Mouse (Mus musculus) cerebellum, postnatal 10 days (tissue): ENCODE measurements at regions not wholly inside any gene's neighbourhood (a gene's known extent, or its start where the extent isn't known, plus 50 kb on each side); places are given as distances from the start of the nearest gene placed in this dataset.

Experiments
- DNase-seq, 2 experiments: peaks; one replicate each; pipeline ENCODE4 v3.0.0; 2021; ENCODE audit warnings: mixed read lengths in 2 of 2

DNA sequence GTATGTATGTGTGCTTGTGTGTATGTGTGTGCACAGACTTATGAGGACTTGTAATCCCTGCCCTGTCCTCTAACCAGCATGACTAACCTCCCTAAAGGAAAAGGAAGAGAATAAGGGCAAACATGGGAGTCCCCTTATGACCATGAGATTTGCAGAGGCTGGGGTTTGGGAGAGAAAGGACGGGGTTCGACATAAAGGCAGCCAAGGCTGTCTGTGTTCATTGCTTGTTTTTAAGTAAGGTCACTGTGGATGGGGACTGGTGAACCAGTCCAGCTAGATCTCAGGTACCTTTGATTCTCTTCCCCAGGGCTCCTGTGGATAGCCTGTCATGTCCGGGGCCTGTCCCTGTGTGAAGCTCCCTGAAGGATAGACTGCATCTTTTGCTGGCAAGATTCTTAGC, 55.6 kb downstream of the Irf2bp2 start:
- DNase-seq = no peak

DNA sequence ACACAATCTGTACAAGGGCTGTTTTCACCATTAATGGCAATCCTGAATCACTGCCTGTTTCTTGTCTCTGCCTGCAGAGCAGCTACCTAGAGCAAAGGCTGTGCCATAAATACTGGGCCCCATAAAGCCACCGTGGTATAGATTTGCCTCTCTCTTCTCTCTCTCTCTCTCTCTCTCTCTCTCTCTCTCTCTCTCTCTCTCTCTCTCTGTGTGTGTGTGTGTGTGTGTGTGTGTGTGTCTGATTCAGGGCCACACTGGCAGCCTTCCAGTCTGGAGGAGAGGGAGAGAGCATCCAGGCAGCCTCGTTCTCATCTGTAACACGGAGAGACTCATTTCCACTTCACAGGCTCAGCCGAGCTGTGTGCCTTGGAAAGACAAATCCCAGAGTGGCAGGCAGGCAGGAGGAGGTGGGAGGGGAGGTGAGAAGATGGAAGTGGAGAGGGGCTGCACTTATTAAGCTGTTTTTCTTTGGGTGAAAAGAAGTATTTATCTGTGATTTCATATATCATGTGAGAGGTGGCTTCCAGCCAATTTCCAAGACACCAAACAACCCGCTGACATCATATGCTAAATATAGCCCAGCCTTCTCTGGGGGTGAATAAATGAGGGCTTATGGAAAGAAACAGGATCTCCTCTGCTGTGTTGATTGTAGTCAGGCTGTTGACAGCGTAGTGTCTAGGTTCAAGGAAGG, 56.7 kb downstream of the Irf2bp2 start:
- peak; percentile 94 to 95 for DNase-seq

DNA sequence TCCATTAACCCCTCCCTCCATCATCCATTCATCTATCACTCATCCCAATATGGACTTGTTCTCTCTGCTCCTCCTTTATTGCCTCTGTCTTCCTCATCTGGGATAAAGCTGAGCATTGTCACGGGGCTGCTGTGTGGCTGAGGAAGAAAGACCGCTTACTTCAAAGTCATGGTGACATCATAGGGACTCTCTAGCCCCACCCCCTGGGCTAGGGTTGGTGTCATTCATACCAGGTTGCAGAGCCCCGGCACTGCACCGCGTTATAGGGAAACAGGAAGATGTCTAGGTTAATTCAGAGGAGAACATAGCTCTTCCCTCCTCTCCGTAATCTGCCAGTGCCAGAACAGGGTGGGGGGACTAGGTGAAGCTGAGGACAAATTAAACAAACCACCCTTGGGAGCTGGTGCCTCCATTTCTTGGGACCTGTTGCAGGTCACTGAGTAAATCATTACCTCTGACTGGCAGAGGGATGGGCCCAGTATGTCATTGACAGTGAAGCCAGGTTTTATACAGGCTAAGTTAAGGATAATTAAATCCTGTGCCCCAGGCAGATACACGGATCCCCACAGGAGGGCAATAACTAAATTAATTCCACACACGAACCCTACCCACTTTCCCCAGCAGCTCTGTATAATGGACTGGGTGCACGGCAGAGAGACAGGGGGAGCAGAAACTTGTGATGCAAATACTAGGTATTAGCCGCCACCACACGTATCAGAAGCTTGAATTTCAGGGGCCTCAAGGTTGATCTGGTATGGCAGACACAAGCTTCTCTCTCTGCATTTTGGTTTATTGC, 57.5 kb downstream of the Irf2bp2 start:
- peak in 1 of 2 experiments; percentile 15 for DNase-seq

DNA sequence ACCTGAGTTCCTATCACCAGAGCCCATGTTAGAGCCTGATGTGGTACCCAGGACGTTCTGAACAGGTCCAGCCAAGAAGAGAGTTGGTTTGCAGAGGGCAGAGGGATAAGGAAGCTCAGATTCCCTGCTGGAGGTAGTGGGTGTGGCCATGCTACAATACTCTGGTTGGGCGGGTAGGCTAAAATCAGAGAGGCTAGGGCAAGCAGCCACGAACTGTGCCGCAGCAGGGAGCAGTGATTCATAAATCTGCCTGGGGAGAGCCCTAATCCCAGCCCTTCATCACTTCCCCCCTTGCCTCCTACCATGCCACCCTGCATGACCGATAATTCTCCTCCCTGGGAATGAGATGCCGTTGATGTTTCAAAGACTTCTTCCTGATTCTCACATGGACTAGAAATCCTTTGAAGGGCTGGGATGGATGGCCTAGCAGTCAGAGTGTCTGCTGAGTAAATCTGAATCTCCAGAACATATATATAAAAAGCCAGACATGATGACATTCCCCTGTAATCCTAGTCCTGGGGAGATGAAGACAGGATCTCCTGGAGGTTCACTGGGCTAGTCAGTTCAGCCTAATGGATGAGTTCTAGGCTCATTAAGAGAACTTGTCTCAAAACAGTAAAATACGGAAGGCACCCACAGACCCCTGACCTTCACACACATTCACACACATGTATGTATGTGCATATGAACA, 57.6 kb upstream of the Tarbp1 start:
- peak in 1 of 2 experiments; percentile 29 for DNase-seq

DNA sequence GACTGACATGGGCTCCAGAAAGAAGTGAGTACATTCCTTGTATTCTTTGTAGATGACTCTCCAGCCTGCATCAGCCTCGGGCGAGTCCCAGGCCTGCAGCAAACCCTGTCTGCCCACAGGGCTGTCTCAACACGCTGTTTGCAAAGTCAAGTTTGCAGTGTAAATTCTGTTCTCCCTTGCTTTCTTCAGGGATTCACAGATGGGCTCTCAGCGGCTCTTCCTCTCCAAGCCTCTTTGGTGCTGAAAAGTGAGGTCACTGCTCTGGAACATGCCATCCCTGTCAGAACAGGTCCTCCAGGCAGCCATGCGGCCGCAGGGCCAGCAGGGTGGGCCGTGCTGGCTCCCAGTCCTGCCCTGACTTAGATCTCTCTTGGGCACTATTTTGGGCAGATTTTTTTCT, 56.6 kb upstream of the Tarbp1 start:
- DNase-seq = no peak

DNA sequence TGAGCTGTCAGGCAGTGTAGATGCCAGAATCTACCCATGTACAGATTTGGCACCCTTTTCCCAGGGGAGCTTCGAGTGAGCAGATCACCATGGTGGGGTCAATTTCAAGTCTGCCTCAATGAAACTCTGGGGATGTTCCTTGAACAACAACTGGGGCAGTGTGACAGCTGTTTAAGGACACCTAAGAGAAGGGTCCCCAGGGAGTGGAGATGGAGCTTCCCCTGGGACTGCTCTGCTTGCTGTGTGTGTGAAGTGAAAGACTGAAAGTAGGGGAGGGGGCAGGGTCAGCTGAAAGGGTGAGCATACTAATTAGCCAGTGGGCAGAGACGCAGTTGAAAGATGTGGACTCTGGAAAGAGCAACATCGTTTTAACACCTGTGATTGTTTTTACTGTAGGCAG, 54.5 kb upstream of the Tarbp1 start:
- no peak for DNase-seq

DNA sequence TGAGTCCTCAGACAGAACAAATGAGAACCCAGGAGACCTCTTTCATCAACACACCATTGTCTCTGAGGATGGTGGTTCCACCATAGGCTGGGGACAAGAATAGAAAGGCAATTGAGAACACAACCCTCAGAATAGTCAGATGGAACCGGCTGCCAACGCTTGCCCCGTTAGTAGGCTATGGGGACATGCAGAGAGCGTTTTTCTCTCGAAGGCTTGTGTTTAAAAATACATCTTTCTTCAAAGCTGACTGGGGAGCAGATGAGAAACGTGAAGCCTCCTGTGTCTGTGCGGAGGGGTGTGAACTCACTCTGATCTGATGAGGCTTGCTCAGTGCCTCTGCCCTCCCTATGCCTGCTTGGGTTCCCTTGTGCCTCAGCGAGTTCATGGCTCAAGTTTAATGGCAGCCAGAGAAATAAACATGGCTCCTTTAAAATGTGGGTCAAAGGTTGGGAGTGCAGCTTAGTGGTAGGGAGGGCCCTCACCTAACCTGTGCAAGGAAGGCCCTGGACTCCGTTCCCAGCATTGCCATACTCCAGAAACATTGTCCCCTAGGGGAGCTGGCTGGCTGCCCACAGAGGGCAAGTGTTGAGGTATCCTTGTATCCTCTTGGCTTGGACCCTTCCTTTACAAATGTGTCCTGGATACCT, 53.7 kb upstream of the Tarbp1 start:
- peak in 1 of 2 experiments; percentile 40 for DNase-seq

DNA sequence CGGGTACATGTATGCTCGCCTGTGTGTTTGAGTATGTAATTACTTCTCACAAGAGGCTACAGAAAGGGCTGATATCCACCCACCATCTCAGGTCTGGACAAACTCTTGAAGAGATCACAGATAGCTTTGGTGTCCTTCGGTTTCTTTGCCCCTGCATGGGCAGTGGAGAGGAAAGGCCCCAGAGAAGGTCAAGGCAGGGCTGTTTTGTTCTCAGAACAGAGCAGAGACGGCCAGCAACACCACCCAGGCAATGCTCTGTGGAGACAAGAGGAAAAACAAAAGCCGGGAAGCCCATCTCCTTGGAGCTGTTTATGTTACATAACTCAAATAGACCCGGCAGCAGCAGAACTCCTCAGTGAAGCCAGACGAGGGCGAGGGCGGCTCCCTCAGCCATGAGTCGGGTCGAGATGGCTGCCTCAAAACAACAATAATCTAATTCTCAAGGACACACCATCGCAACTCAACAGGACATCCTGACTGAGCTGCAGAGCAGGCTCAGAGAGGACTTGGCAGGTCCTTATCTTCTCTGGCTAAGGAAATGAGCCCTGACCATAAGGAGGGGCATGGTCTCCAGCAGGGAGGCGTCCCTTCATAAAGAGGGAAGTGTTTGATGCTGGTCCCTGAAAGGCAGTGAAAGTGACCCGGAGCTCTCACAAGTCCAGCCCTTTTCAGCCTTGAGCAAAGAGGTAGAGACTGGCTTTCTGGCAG, 52.2 kb upstream of the Tarbp1 start:
- peak in 1 of 2 experiments; percentile 19 for DNase-seq

DNA sequence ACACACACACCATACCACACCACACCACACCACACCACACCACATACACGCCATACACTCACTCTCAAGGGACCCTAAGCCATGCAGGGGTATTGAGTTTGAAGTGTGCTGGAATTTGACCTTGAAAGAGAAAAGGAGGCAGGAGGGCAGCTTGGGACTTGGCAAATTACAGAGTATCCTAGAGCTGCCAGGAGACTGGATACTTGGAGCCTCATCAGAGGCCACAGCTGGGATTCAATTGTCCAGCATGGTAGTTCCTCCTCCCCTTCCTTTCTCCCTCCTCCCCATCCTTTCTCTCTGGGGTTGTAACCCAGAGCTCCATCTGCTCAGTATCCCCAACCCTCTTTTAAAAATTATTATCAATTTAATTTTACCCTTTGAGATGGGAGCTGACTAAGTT, 50.7 kb upstream of the Tarbp1 start:
- peak; percentile 25 to 30 for DNase-seq
